Mouse (Mus musculus) cerebellum, adult 9-11 months (tissue): ENCODE results near the gene Hdlbp.
"Not testable (repeated sequence)": the region's sequence is repeated elsewhere in the genome, so short reads cannot be mapped to it uniquely, and the experiment has no call there.

ENCODE experiments used
- DNase-seq: peaks from one replicate; pipeline ENCODE4 v3.0.0; 2022

Gene Hdlbp

GRCm38 (mm10) chr1:93478586-93479475 lies at the start of gene Hdlbp:
Hdlbp (minus strand) TSS chr1:93478815.
- DNase-seq = peak; percentile 100

DNA sequence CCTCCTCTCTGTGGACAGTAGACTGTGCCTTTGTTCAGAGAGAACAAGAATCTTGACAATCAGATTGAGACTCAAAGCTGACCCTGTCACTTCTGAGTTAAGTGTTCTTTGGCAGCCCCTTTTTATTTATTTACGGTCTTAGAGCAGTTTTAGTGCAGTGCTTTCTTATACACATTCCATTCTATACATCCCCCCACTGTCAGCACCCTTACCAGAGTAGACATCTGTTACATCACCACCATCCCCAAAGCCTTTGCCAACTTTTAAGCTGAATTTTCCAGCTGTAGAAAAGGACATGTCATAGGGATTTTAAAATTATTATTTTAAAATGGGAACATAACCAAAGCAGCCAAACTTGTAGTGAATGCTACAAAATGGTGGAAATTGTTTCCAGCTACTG lies 43.7 kb upstream of the Hdlbp start:
- DNase-seq = no peak

- no peak for DNase-seq
Measured at GRCm38 (mm10) chr1:93521491-93521890, 42.9 kb upstream of the Hdlbp start.

GRCm38 (mm10) chr1:93513221-93513620 lies 34.6 kb upstream of the Hdlbp start:
- DNase-seq = peak; percentile 10

DNA sequence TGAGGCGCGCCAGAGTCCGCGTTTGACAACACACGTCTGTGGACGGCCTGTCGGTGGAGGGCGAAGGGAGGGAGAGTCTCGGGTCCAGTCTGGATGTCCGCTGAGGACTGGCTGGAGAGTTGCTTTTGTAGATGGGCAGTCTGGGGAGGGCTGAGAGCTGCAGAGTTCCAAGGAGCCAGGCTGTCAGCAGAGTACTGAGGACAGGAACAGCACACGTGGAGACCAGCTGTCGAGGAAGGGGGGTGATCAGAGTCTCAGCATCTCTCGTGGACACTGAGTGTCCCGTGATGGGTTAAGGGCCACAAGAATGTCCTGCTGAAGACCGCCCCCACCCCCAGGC lies 33.7 kb upstream of the Hdlbp start:
- no peak for DNase-seq

GRCm38 (mm10) chr1:93511585-93512350 lies 33.2 kb upstream of the Hdlbp start, which contains the start of gene Farp2:
Farp2 (plus strand) TSS chr1:93512079.
- DNase-seq = peak; percentile 94

DNA sequence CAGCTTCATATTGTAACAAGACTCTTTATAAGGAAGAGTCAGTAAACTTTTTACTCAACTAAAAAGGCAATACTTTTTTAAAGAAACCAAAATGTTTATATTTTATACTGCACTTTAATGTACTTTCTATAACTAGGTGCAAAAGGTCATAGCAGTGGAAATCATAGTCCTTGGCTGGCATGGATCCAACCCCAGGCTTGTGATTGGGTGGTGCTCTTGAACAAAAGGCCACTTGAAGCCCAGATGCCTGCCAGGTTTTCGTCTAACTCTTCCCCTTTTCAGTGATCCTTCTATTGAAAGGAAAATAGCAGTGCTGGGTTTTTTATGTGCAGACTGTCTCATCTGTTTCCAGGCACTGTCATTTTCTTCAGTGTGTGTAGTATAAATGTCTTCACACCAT lies 30.0 kb upstream of the Hdlbp start:
- DNase-seq = not testable (repeated sequence)

DNA sequence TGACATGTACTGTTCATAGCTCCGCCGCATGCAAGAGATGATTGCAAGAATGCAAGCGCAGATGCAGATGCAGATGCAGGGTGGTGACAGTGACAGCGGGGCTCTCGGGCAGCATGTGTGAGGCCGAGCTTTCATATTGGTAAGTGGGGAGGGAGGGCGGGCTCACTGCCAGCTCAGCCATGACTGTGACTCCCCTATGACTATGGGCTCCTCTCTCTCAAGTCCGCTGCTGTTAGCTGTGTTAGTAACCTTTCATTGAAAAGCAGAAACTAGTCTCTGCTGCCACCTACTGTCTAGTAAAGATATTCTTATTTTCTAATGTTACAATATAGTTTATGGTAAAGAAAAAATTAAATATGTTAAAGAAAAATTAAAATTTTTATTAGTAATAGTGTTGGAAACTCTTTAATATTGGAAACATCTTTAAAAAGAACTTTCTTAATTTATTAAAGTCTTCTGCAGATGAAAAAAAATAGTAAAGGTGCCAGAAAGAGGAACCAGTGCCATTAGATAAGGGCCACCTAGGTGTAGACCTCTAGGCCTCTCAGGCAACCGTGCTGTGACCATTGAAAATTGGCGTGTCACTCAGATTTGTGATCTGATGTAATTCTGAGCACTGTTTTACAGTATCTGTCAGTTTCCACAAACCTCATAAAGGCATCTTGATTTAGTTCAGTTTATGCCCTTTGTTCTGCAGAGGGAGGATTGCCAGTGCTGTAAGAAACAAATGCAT lies 28.5 kb upstream of the Hdlbp start:
- peak; percentile 11 for DNase-seq

DNA sequence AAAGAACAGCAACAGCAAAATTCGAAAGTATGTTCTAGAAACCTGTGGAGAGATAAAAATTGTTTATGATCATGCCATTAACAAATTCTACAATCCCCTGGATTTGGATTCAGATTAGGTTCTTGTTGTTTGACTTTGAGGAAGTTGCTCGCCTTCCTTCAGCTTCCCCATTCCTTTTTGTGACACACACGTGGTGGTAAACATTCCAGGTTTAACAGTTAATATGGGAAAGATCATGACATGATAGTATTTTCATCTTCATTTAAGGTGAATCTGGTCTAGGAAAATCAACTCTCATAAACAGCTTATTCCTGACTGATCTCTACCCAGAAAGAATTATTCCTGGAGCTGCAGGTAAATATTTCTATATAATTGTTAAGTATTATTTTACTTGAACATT lies 16.7 kb upstream of the Hdlbp start:
- no peak for DNase-seq

DNA sequence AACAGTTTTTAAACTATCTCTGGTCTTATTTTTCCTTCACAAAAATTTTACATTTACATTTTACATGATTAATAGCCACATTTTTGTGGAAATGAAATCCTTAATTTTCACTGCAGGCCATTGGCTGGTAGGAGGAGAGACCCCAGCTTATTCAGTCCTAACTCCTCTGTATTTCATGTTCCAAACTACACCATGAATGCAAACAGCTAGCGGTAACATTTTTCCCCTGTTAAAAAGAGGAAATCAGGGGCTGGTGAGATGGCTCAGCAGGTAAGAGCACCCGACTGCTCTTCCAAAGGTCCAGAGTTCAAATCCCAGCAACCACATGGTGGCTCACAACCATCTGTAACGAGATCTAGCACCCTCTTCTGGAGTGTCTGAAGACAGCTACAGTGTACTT lies 7.7 kb upstream of the Hdlbp start:
- not testable (repeated sequence) for DNase-seq

- peak; percentile 31 for DNase-seq
Measured at GRCm38 (mm10) chr1:93479476-93480083, 965 bp upstream of the Hdlbp start.

DNA sequence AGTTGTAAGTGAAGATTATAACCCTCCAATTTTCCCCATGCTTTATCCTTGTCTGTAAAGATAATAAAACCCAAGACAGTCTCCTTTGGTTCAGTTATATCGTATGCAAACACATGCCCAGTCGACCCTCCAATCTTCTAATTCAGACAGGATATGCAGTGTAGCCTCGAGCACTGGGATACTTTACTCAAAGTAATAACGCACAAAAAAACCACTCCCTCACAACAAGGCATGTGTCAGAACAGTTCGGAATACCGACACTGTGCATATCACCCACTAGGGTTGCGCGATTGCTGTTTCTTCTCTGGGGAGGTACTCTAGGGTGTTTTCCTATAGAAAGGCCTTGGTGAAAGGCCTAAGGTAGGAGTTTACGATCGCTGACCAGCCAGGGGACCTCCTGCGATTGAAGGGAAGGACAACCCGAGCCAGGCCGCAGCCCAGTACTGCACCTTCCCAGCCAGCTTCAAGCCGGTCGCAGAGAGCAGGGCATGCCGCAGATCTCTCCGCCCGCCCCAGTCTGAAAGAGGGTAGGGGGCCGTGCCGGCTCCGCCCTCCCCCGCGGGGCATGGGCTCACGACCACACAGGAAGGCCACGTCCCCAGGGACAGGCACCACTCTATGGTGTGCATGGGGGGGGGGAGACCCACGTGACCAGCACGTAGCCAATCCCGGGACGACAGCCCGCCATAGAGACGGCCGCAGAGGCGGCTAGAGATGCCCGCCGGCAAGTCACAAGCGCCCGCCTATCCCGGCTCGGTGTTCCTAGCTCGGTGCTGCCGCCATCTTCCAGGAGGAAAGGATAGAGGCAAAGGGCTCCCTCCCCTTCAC lies 643 bp downstream of the Hdlbp start:
- peak; percentile 99 for DNase-seq

DNA sequence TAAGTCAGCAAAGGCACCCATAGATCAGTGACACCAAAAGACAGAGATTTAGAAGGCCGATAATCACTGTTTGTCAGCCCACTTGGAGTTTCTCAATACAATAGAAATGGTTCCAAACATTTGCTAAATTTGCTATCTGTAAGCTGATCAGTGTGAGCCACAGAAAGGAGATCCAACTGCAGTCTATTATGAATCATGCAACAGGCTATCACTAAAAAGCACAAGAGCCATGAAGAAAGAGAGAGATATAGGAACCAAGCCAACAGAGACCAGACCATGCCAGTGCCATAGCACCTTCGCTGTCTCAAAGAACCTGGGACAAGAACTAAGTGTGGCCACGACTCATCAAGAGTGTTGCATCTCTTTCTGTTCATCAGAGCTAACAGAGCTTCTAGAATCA lies 2.9 kb downstream of the Hdlbp start:
- DNase-seq = no peak

- DNase-seq = no peak
Measured at GRCm38 (mm10) chr1:93468626-93469025, 10.0 kb downstream of the Hdlbp start.

DNA sequence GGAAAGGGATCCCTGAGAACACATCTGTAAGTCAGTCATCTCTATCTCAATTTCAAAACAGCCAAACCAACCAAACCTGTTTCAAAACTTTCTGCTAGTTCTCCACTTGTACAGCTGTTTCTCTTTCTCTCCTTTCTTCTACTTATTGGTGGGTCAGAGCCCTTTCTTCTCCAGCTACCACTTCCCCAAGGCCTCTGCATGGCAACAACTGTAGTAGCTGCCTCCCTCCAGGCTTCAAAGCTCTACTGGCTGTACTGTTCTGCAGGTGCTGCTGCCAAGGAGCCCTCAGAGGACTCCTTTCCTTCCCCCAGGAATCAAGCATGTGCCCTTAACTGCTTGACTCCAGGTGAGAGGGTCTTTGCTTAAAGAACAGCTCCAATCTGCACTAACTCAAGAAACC lies 12.9 kb downstream of the Hdlbp start:
- DNase-seq = no peak

GRCm38 (mm10) chr1:93465066-93465465 lies 13.5 kb downstream of the Hdlbp start:
- DNase-seq = no peak

- DNase-seq = no peak
Measured at GRCm38 (mm10) chr1:93459101-93459500, 19.5 kb downstream of the Hdlbp start.

DNA sequence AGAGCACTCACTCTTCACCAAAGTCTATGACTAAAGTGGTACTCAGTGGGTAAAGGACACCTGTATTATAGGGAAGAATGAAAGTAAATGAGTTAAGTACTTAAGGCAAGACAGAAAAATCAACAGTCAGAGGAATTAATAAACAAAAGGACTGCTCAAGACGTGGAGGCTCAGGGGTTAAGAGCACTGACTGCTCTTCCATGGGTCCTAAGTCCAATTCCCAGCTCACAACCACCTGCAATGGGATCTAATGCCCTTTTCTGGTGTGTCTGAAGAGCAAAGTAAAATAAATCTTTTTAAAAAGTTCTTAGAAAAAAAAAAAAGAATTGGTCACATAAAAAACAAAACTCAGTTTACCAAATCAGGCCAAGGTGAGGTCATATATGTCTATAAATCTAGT lies 20.3 kb downstream of the Hdlbp start:
- no peak for DNase-seq

GRCm38 (mm10) chr1:93453721-93454255 lies 24.8 kb downstream of the Hdlbp start:
- no peak for DNase-seq

- not testable (repeated sequence) for DNase-seq
Measured at GRCm38 (mm10) chr1:93450118-93450517, 28.5 kb downstream of the Hdlbp start.

DNA sequence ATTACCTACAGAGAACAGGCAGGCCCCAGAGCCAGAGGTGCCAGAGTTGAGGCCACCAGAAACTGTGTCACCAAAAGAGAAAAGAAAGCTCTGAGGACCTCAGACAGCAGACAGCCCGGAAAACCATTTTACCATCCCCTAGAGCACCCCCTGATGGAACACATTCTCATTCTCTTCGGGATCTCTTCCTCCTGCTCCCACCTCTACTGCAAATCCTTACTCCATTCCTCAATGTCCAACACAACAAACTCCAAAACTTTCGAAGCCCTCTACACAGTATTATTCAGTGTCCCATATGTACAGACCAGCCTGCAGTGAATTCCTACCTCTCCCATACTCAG lies 32.8 kb downstream of the Hdlbp start:
- DNase-seq = no peak
